Mouse (Mus musculus) cerebellum, adult 9-11 months (tissue): Measurements from ENCODE around the gene Fut2.
"Not testable (repeated sequence)": the region's sequence is repeated elsewhere in the genome, so short reads cannot be mapped to it uniquely, and the experiment has no call there.

ENCODE experiments used
- DNase-seq: peaks from one replicate; pipeline ENCODE4 v3.0.0; 2022

The Fut2 gene

GRCm38 (mm10) chr7:45667761-45668160 is 1.6 kb upstream of the Fut2 start:
- no peak for DNase-seq

GRCm38 (mm10) chr7:45665303-45666138 is 673 bp downstream of the Fut2 start:
- no peak for DNase-seq

- not testable (repeated sequence) for DNase-seq
Measured at GRCm38 (mm10) chr7:45661702-45662101, 4.5 kb downstream of the Fut2 start.

GRCm38 (mm10) chr7:45660746-45661478 is 5.3 kb downstream of the Fut2 start:
- no peak for DNase-seq

- no peak for DNase-seq
Measured at GRCm38 (mm10) chr7:45654424-45655047, 11.7 kb downstream of the Fut2 start.

GRCm38 (mm10) chr7:45650484-45650883 is 15.7 kb downstream of the Fut2 start:
- DNase-seq = not testable (repeated sequence)

GRCm38 (mm10) chr7:45649351-45649750 is 16.8 kb downstream of the Fut2 start:
- DNase-seq = no peak

- DNase-seq = peak; percentile 7
Measured at GRCm38 (mm10) chr7:45646671-45647070, 19.5 kb downstream of the Fut2 start.

- DNase-seq = peak; percentile 33
Measured at GRCm38 (mm10) chr7:45645591-45645971, 20.6 kb downstream of the Fut2 start.

- peak; percentile 71 for DNase-seq
Measured at GRCm38 (mm10) chr7:45644872-45645590, 21.2 kb downstream of the Fut2 start.

GRCm38 (mm10) chr7:45644183-45644582 is 22.0 kb downstream of the Fut2 start:
- peak; percentile 85 for DNase-seq

GRCm38 (mm10) chr7:45643441-45644178 is 22.6 kb downstream of the Fut2 start:
- DNase-seq = peak; percentile 100

- no peak for DNase-seq
Measured at GRCm38 (mm10) chr7:45642503-45643255, 23.5 kb downstream of the Fut2 start.

- DNase-seq = peak; percentile 78
Measured at GRCm38 (mm10) chr7:45642083-45642482, 24.1 kb downstream of the Fut2 start.

- DNase-seq = peak; percentile 79
Measured at GRCm38 (mm10) chr7:45641391-45642040, 24.7 kb downstream of the Fut2 start.

GRCm38 (mm10) chr7:45640191-45640957 is 25.8 kb downstream of the Fut2 start:
- DNase-seq = peak; percentile 72

GRCm38 (mm10) chr7:45639561-45640027 is 26.6 kb downstream of the Fut2 start, which contains the start of gene Mamstr:
Gene Mamstr, plus strand, starts transcription at chr7:45639977.
- DNase-seq = peak; percentile 81

- peak; percentile 99 for DNase-seq
Measured at GRCm38 (mm10) chr7:45638623-45639401, 27.4 kb downstream of the Fut2 start.

GRCm38 (mm10) chr7:45637710-45638109 is 28.5 kb downstream of the Fut2 start:
- peak; percentile 67 for DNase-seq
